Mouse (Mus musculus): Measurements from ENCODE around the gene Znrf1. TPM values are rescaled to one million over a fixed set of nuclear protein-coding genes. Genes with fewer than 3 reads are reported as not detected.

Gene Znrf1
- total and polyA plus RNA-seq, 3 experiments: 9.3 to 21.2 (median 9.5) TPM

DNA sequence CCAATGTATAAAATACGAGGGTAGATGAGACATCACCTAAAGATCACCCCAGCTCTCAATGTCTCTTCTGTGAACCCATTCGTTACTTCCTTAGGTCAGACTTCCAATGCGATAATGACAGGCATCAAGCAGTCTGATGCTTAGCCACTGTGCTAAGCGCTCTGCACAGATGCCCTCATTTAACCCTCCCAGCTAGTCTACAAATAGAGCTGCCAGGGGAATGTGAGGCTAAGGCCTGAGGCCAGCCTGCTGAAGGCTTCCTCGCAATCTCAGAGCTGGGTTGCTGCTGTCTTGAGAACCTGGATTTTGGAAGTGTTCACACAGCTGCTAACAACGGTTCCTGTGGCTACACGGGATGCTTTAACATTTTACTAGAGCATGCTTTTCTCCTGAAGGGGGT, 23.0 kb upstream of the Znrf1 start:
- no peak for TF ChIP-seq IRF4 (IDR thresholded peaks at IDR 0.05; ENCODE audit: low read depth, low read length)
- no peak for TF ChIP-seq EP300 (IDR thresholded peaks at IDR 0.05; ENCODE audit: low read length)
- TF ChIP-seq CTCF (conservative IDR thresholded peaks at IDR 0.05 in 1 of 2, IDR thresholded peaks at IDR 0.05 in 1 of 2; ENCODE audit: low read depth in 2 of 2, low read length in 2 of 2): no peak
- TF ChIP-seq JUN (IDR thresholded peaks at IDR 0.05; ENCODE audit: insufficient read depth, low read depth, low read length): no peak
- no peak for TF ChIP-seq CHD1 (IDR thresholded peaks at IDR 0.05; ENCODE audit: low read depth, low read length)
- TF ChIP-seq GABPA (IDR thresholded peaks at IDR 0.05; ENCODE audit: insufficient replicate concordance, low read depth, low read length): no peak
- no peak for TF ChIP-seq USF1 (IDR thresholded peaks at IDR 0.05; ENCODE audit: low read depth, low read length)
- TF ChIP-seq UBTF (IDR thresholded peaks at IDR 0.05; ENCODE audit: low read depth, low read length): no peak
- no peak for TF ChIP-seq MEF2A (IDR thresholded peaks at IDR 0.05; ENCODE audit: borderline replicate concordance, low read depth, low read length)
- TF ChIP-seq SMC3 (IDR thresholded peaks at IDR 0.05; ENCODE audit: low read depth, low read length): no peak
- TF ChIP-seq TCF12 (IDR thresholded peaks at IDR 0.05; ENCODE audit: low read depth, low read length): no peak
- TF ChIP-seq NELFE (IDR thresholded peaks at IDR 0.05; ENCODE audit: low read depth, low read length): no peak
- no peak for TF ChIP-seq SIN3A (IDR thresholded peaks at IDR 0.05; ENCODE audit: low read length)
- TF ChIP-seq RCOR1 (conservative IDR thresholded peaks at IDR 0.05; ENCODE audit: low read depth, low read length): no peak
- dilution Hi-C loops (cut with MboI; ENCODE audit: extremely low pct_ligation_motif_present, extremely low pct_unique_long_range_greater_than_20kb, low sequenced_read_pairs): no loop called here
- DNase-seq (ENCODE audit: extremely low read depth): no peak
- H3K79me2 ChIP-seq (replicated peaks; ENCODE audit: control insufficient read depth, extremely low read depth, insufficient read depth, poor library complexity, severe bottlenecking): peaks cover 1% of the 10 kb centered on the region; the same call in 1 of the 2 replicates
- no peak overlapping the region for H3K27ac ChIP-seq (ENCODE audit: insufficient read depth, low read depth)
- no peak overlapping the region for H3K4me3 ChIP-seq (replicated peaks in 1 of 3; ENCODE audit: low read depth in 2 of 3, low read length in 2 of 3, poor library complexity in 1 of 3)
- no peak overlapping the region for H3K4me2 ChIP-seq (ENCODE audit: insufficient read depth, low read depth, poor library complexity, severe bottlenecking)
- in situ Hi-C loops (cut with MboI; ENCODE audit: low pct_ligation_motif_present, low pct_unique_long_range_greater_than_20kb, low sequenced_read_pairs): no loop called here
- peaks cover 0 to 9% of the 10 kb centered on the region in 2 experiments; a peak in 2 of 4 replicates for H3K4me1 ChIP-seq (ENCODE audit: control insufficient read depth in 1 of 2, insufficient read depth in 2 of 2)
- no peaks in the 10 kb centered on the region for H3K27me3 ChIP-seq (replicated peaks)
- peaks cover 0 to 43% of the 10 kb centered on the region in 2 experiments for H3K36me3 ChIP-seq (replicated peaks in 1 of 2; ENCODE audit: control insufficient read depth in 1 of 2, insufficient read depth in 1 of 2, low read length in 1 of 2)
- no peak overlapping the region for H3K9ac ChIP-seq (ENCODE audit: insufficient read depth, low read depth)
- H3K9me3 ChIP-seq (replicated peaks; ENCODE audit: low read length): peaks cover 10% of the 10 kb centered on the region

DNA sequence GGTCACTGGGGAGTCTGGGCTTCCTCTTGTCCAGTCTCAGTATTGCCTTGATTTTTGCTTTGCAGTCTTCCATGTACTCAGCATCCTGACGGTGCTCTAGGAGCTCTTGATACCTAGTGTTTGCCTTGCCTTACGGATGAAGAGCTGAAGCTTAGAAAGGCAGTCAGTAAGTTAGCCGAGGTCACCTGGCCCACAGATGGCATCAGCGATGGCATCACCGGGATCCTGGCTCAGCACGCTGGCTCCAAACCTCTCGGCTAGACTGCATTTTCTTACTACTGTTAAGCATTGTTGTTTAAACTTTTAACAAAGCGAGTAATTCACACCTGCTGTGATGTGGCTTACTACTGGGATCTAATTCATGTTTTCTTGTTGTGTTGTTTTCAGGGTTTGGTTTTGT, 22.5 kb upstream of the Znrf1 start:
- no peak for DNase-seq (ENCODE audit: extremely low read depth)
- in situ Hi-C loops (cut with MboI; ENCODE audit: low pct_ligation_motif_present, low pct_unique_long_range_greater_than_20kb, low sequenced_read_pairs) (no loop called here), dilution Hi-C loops (cut with MboI; ENCODE audit: extremely low pct_ligation_motif_present, extremely low pct_unique_long_range_greater_than_20kb, low sequenced_read_pairs) (no loop called here)
- Histone ChIP-seq H3K9ac (ENCODE audit: insufficient read depth, low read depth) (no peak overlapping the region), H3K4me3 (replicated peaks in 1 of 3; ENCODE audit: low read depth in 2 of 3, low read length in 2 of 3, poor library complexity in 1 of 3) (no peak overlapping the region), H3K27me3 (replicated peaks) (no peaks in the 10 kb centered on the region), H3K27ac (ENCODE audit: insufficient read depth, low read depth) (no peak overlapping the region), H3K79me2 (replicated peaks; ENCODE audit: control insufficient read depth, extremely low read depth, insufficient read depth, poor library complexity, severe bottlenecking) (no peaks in the 10 kb centered on the region; the same call in 1 of the 2 replicates), H3K36me3 (replicated peaks in 1 of 2; ENCODE audit: control insufficient read depth in 1 of 2, insufficient read depth in 1 of 2, low read length in 1 of 2) (peaks cover 0 to 40% of the 10 kb centered on the region in 2 experiments), H3K4me2 (ENCODE audit: insufficient read depth, low read depth, poor library complexity, severe bottlenecking) (no peak overlapping the region), H3K9me3 (replicated peaks; ENCODE audit: low read length) (peaks cover 10% of the 10 kb centered on the region), H3K4me1 (ENCODE audit: control insufficient read depth in 1 of 2, insufficient read depth in 2 of 2) (peaks cover 0 to 9% of the 10 kb centered on the region in 2 experiments; a peak in 2 of 4 replicates)
- TF ChIP-seq RCOR1 (conservative IDR thresholded peaks at IDR 0.05; ENCODE audit: low read depth, low read length) (no peak), CTCF (conservative IDR thresholded peaks at IDR 0.05 in 1 of 2, IDR thresholded peaks at IDR 0.05 in 1 of 2; ENCODE audit: low read depth in 2 of 2, low read length in 2 of 2) (no peak), GABPA (IDR thresholded peaks at IDR 0.05; ENCODE audit: insufficient replicate concordance, low read depth, low read length) (no peak), EP300 (IDR thresholded peaks at IDR 0.05; ENCODE audit: low read length) (no peak), KAT2A (IDR thresholded peaks at IDR 0.05; ENCODE audit: insufficient replicate concordance, low read length) (no peak), MEF2A (IDR thresholded peaks at IDR 0.05; ENCODE audit: borderline replicate concordance, low read depth, low read length) (no peak), ELF1 (IDR thresholded peaks at IDR 0.05; ENCODE audit: low read depth, low read length) (no peak), E2F4 (IDR thresholded peaks at IDR 0.05; ENCODE audit: insufficient replicate concordance, low read depth, low read length) (no peak), IRF4 (IDR thresholded peaks at IDR 0.05; ENCODE audit: low read depth, low read length) (no peak), MAFK (IDR thresholded peaks at IDR 0.05; ENCODE audit: insufficient replicate concordance, low read length) (no peak), MAX (IDR thresholded peaks at IDR 0.05; ENCODE audit: low read length) (no peak), TBP (conservative IDR thresholded peaks at IDR 0.05; ENCODE audit: low read depth, low read length) (no peak), ETS1 (conservative IDR thresholded peaks at IDR 0.05; ENCODE audit: low read depth, low read length) (no peak)
